Mouse (Mus musculus): Measurements from ENCODE around the gene Gnai2. TPM values are rescaled to one million over a fixed set of nuclear protein-coding genes. Genes with fewer than 3 reads are reported as not detected.

The Gnai2 gene
- total RNA-seq, 2 experiments from 2014 or later: 59.3 to 75.5 TPM

GRCm38 (mm10) chr9:107612191-107612944 is 22.8 kb downstream of the Gnai2 start:
- peak; percentile 99 for DNase-seq (ENCODE audit: low spot score)

DNA sequence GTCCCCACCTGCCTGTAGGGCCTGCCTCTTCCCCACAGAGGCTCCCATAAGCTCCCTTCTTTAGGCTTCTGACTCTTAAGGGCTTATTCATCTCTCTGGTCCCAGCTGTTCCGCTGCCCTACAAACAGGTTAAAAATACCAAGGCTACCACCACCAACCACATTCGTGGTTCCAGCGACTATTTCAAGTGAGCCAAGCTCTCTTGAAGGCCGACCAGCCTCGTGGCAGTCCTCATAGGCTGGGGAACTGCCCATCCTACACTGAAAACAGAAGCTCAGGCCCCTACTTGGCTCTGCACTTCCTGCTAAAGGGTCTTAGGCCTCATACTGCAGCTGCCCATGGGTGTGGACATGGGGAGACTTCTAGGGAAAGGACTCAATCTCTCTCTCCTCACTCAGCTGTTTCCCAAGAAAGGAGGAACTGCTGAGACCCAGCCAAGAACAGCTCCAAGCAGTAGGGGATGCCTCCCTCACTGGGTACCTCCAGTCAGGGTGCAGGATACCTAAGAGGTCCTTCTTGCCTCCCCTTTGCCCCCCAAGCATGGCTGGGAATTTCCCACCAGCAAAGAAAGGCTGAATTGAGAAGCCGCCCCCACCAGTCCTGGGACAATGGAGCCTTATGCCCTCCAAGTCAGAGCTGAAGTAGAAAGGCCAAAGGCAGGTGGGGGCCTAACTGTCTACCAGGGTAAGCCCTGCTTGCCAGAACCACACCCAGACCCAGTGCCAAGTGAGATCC is 23.5 kb downstream of the Gnai2 start:
- no peak for DNase-seq (ENCODE audit: low spot score)

DNA sequence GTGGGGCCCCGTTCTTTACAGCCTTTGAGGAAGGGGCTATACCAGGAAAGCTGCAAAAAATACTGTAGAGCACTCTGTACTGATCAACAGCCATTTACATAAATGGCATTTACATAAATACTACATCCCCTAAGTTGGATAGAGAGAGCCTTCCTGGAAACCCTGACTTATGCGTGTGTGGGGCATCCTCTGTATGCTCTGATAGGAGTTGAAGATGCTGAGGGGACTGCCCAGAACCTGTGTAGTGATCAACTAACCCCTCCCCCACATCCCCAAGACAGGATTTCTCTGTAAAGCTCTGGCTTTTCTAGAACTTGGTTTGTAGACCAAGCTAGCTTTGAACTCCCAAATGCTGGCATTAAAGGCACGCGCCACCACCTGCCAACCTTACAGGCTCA is 25.7 kb downstream of the Gnai2 start:
- DNase-seq (ENCODE audit: low spot score): no peak

GRCm38 (mm10) chr9:107608741-107609432 is 26.3 kb downstream of the Gnai2 start, which contains the start of gene Sema3b:
Gene Sema3b (minus strand): TSS chr9:107609229.
- peak; percentile 53 for DNase-seq (ENCODE audit: low spot score)

DNA sequence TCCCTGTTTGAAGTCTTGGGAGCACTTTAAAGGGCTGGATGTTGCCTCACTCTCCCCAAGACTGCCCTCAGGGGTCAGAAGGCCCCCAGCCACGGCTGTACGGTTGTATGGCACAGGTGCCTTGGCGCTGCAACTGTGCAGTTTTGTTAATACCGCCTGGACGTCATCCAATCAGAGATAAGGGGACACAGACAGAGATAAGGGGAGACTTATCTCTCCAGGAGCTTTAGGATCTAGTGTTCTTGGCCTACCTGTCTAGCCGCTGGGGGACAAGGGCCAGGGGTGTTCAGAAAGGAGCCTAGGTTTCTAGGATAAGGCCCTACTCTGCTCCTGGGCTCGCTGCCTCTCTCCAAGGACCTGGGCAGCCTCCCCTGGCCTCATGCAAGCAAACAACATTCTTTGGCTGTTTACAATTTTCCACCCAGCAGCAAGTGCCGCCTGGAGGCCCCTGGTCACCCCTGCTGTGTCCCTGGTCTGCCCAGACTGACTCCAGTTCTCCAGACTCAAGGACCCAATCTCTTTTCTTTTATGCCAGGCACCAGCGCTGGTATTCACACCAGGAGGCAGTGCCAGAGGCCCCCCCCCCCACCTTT is 27.4 kb downstream of the Gnai2 start:
- no peak for DNase-seq (ENCODE audit: low spot score)

- no peak for DNase-seq (ENCODE audit: low spot score)
Measured at GRCm38 (mm10) chr9:107607036-107607435, 28.1 kb downstream of the Gnai2 start.

DNA sequence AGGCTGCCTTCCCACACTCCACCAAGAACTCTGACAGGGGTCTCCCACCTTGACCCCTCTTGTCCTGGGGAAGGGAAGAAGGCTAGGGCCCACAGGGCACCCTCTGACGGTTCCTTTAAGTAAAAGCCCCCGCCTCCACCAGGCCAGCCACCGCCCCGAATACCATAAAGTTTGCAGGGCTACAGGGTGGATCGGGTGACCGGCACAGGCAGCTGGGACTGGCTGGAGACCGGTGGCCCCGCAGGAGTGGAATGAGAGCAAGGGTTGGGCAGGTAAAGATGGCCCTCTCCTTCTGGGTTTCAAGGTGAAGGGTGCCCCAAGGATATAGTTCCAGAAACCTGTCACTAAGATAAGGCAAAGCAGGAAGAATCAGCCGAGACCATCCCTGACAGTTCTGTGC is 28.6 kb downstream of the Gnai2 start:
- DNase-seq (ENCODE audit: low spot score): peak; percentile 62

- no peak for DNase-seq (ENCODE audit: low spot score)
Measured at GRCm38 (mm10) chr9:107605041-107605661, 30.0 kb downstream of the Gnai2 start.

DNA sequence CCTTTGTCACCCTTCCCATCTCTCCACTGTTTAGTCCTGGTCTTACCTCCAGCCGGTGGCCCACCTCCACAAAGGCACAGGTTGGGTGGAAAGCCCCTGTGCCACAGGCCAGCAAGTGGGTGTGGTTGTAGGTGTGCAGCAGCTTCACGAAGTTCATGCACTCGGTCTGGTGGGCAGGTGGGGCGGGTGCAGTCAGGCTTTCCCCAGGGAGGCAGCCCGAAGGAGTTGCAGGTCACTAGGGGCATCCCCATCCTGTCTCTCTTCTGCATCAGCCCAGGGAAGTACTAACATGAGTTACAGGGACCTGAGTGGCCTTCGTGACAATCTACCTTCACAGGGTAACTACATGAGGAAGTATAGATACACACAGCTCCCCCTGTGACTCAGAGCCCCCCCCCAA is 31.9 kb downstream of the Gnai2 start:
- DNase-seq (ENCODE audit: low spot score): no peak

- DNase-seq (ENCODE audit: low spot score): peak; percentile 95
Measured at GRCm38 (mm10) chr9:107602068-107602648, 33.0 kb downstream of the Gnai2 start.

DNA sequence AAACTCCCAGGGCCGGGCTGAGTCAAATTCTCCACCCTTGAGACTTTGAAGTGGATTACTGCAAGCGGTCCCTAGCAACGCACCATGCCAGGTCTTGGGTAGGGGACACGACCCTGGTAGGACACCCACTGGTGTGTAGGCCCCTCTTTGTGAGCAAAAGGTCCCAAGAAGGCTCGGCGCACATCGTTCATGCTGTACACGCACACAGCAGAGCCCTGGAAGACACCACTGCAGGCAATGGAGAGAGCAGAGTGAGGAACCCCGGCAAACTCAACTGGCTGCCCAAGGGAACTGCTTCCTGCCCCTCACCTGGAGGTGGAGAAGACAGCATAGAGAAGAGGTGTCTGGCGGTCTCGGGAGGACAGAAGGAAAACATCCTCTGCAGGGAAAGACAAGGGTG is 33.9 kb downstream of the Gnai2 start:
- DNase-seq (ENCODE audit: low spot score): no peak

- no peak for DNase-seq (ENCODE audit: low spot score)
Measured at GRCm38 (mm10) chr9:107600745-107601144, 34.4 kb downstream of the Gnai2 start.

DNA sequence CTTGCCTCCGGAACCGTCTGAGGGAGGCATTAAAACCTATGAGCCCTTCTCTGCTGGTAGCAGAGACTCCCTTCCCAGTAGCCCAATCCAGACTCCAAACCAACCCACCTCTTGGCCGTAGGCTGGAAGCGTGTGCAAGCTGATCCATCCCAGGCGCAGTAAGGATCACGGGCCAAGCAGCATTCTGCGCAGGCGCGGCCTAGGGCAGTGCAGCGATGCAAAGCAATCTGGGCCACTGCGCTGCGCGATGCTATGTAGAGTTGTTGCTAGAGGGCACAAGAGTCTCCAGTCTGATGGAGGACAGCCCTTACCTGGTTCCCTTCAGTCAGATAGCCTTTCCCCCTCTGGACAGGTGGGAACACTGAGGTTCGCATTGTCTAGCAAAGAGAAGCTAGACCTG is 35.3 kb downstream of the Gnai2 start:
- DNase-seq (ENCODE audit: low spot score): no peak

DNA sequence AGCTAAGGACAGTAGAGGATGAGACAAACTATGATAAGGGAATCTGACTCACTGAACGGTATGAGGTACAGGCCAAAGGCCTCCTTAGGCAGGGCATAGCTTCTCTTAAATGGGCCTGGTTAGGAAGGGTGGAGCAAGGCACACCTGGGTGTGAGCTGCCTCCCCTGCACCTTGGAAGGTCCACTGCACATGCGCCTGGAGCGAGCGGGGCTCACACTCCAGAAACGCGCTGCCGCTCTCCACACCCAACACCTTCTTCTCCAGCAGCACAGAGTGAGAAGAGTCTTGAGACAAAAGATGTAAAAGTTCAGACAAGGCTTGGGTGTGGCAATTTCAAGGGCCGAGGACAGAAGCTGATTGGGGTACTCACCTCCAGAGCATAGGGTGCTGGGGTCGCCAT is 35.7 kb downstream of the Gnai2 start:
- DNase-seq (ENCODE audit: low spot score): no peak

DNA sequence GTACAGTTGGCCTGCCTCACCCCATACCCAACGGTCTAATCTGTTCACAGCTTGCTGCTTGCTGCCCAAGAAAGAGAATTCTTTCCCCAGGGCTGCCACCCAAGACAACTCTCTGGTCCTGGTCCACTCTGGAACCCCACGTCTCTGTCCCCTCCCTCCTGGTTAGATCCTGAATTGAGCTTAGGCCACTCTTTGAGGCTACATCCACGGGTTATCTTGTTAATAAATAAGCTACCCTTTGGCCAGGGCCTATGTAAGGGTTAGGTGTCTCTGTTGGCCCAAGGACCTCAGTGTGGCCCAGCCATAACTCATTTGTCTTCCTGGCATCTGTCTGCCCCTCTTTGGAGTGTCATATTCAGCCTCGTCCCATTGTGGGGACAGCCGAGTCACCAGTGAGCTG is 36.8 kb downstream of the Gnai2 start:
- DNase-seq (ENCODE audit: low spot score): no peak

DNA sequence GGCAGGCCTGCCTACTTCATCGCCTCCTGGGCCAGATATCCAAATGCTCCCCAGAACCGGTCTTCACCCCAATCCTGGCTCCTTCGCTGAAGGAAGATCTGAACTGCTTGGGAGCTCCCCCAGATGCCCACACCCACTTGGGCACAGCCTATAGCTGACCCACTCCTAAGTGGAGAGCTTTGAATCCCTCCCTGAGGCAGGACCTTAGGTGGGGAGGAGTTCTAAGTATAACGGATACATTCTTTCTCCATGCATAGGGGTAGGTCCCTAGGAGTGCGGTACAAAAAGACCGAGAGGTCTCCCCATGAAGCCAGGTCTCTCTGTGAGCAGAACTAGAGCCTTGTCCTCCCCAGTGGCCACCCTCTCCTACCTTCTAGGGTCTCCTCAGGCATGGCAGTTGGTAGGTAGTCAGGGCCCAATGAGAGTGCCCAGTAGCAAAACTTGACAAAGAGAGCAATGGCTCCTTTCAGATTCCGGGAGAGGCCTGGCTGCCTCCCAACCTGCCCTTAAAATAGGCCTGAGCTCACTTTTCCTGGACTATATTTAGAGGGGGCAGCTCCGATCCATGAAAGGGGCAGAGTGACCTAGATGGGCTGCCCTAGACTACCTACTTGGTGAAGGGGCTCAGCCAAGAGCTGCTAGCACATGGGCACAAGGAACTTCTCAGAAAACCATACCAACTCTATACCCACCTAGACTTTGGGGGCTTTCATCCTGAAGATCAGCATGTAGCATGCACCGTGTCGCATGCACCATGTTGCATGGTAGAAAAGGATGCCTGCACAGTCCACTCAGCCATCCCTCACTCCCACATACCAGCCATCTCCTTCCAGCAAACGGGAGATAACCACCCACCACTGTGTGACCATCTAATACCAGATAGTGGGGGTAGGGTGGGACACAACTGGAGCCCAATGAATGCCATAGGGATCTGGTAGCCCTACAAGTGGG is 38.3 kb downstream of the Gnai2 start:
- DNase-seq (ENCODE audit: low spot score): peak; percentile 89

- DNase-seq (ENCODE audit: low spot score): no peak
Measured at GRCm38 (mm10) chr9:107594281-107595062, 40.7 kb downstream of the Gnai2 start.

DNA sequence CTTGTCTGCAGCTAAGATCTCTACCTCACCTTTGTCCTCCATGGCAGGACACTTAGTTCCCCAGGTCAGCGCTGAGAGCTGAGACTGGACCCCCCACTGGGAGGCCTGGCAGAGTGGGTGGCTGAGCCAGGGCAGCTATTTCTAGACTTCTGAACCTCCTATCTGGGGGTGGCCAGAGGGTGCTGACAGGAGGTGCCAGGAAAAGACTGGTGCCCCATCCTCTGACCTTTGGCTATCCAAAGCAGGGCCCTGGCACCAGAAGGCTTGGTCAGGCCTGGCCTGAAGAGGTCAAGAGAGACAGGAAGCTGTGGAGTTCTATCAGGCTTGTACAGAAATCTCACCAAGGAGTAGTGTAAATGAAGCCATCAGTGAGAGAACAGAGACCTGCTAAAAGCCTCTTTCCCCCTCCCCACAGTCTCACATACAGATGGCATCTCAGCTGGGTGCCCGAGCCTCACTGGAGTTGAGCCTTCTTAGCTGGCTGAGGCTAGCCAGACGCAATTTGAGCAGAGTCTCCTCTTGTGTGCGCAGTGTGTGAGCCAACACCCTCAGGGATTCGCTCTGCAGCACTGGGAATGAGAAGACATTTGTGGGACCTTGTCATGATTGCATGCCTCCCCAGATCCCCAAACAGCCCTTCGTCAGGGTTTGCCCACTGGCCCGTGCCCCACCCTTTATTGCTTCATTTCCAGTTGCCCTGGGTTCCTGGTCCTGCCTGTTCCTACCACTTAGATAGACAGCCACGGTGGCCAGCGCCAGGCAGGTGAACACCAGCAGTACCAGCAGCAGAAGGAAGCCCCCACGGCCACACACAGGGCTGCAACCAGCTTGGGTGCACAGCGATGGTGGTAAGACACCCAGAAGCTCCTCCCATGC is 41.8 kb downstream of the Gnai2 start:
- peak; percentile 83 for DNase-seq (ENCODE audit: low spot score)

All from gastrocnemius, adult 18-20 months (tissue).